Mouse (Mus musculus) brain, embryonic 14.5 days (tissue): ENCODE results near the gene Rsph4a.

Experiments used
- CTCF ChIP-seq: fragments of 200-500 bp; IDR thresholded peaks from 2 replicates; pipeline ENCODE4 v1.5.1; 2012; ENCODE audit warnings: inconsistent platforms, mild to moderate bottlenecking, moderate library complexity, borderline replicate concordance; ENCODE audit not compliant: insufficient read depth, insufficient read length; ENCODE audit errors: extremely low read depth
- POLR2A ChIP-seq: fragments of 200-500 bp; IDR thresholded peaks from 2 replicates; pipeline ENCODE4 v1.6.1; 2012; ENCODE audit warnings: mild to moderate bottlenecking, inconsistent platforms, borderline replicate concordance; ENCODE audit not compliant: poor library complexity, insufficient read depth, insufficient read length, severe bottlenecking; ENCODE audit errors: extremely low read depth

DNA sequence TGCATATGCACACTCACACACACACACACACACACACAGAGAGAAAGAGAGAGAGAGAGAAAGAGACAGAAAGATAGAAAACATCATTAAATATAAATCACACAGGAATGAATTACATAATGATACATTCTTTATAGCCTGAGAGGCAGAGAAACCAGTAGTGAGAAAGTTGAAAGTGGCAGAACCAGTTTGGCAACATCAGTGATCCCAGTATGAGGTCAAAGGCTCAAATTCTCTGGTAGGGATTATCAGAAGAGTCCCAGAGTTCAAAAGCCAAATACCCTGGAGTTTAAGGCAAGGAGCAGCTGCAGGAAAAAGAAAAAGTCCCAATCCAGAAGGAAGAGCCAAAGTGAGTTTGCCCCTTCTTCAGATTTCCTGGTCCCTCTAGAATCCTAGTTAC, 35.8 kb downstream of the Rsph4a start:
- TF ChIP-seq CTCF, result no peak
- no peak for TF ChIP-seq POLR2A
